Mouse (Mus musculus): ENCODE results near the gene Lzts3. TPM values are rescaled to one million over a fixed set of nuclear protein-coding genes. Genes with fewer than 3 reads are reported as not detected.

Gene Lzts3
- polyA plus RNA-seq, 1 experiment from 2014 or later, result 0.79 TPM

GRCm38 (mm10) chr2:130588373-130588772 lies 54.2 kb downstream of the Lzts3 start:
- Histone ChIP-seq H3K4me1 (ENCODE audit: control insufficient read depth, insufficient read depth, low read length) (no peaks in the 10 kb centered on the region), H3K36me3 (replicated peaks; ENCODE audit: control insufficient read depth, insufficient read depth, low read depth, low read length) (no peaks in the 10 kb centered on the region; the same call in 1 of the 2 replicates), H3K27ac (replicated peaks; ENCODE audit: low read depth, low read length) (no peak overlapping the region), H3K27me3 (ENCODE audit: control insufficient read depth, insufficient read depth, low read length) (no peaks in the 10 kb centered on the region), H3K9me3 (replicated peaks; ENCODE audit: control insufficient read depth, low read length) (no peaks in the 10 kb centered on the region), H3K4me2 (ENCODE audit: low read depth, low read length) (no peak overlapping the region), H3K9ac (replicated peaks; ENCODE audit: low read length) (no peak overlapping the region), H3K4me3 (ENCODE audit: low read depth, low read length) (no peak overlapping the region)
- ATAC-seq (replicated peaks; ENCODE audit: insufficient number of reproducible peaks, low FRiP score, low TSS enrichment, low read depth), result no peak
- DNase-seq (ENCODE audit: low spot score), result no peak
- WGBS, result 77% methylated on average over 2 of the region's 2 CpGs

GRCm38 (mm10) chr2:130586016-130586415 lies 56.6 kb downstream of the Lzts3 start:
- ATAC-seq (replicated peaks; ENCODE audit: insufficient number of reproducible peaks, low FRiP score, low TSS enrichment, low read depth), result no peak
- Histone ChIP-seq H3K9me3 (replicated peaks; ENCODE audit: control insufficient read depth, low read length) (no peaks in the 10 kb centered on the region), H3K4me1 (ENCODE audit: control insufficient read depth, insufficient read depth, low read length) (no peaks in the 10 kb centered on the region), H3K27ac (replicated peaks; ENCODE audit: low read depth, low read length) (no peak overlapping the region), H3K4me2 (ENCODE audit: low read depth, low read length) (no peak overlapping the region), H3K9ac (replicated peaks; ENCODE audit: low read length) (no peak overlapping the region), H3K27me3 (ENCODE audit: control insufficient read depth, insufficient read depth, low read length) (peaks cover 20% of the 10 kb centered on the region), H3K4me3 (ENCODE audit: low read depth, low read length) (no peak overlapping the region), H3K36me3 (replicated peaks; ENCODE audit: control insufficient read depth, insufficient read depth, low read depth, low read length) (no peaks in the 10 kb centered on the region; the same call in 1 of the 2 replicates)
- 84% methylated on average over 6 of the region's 6 CpGs for WGBS
- no peak for DNase-seq (ENCODE audit: low spot score)

DNA sequence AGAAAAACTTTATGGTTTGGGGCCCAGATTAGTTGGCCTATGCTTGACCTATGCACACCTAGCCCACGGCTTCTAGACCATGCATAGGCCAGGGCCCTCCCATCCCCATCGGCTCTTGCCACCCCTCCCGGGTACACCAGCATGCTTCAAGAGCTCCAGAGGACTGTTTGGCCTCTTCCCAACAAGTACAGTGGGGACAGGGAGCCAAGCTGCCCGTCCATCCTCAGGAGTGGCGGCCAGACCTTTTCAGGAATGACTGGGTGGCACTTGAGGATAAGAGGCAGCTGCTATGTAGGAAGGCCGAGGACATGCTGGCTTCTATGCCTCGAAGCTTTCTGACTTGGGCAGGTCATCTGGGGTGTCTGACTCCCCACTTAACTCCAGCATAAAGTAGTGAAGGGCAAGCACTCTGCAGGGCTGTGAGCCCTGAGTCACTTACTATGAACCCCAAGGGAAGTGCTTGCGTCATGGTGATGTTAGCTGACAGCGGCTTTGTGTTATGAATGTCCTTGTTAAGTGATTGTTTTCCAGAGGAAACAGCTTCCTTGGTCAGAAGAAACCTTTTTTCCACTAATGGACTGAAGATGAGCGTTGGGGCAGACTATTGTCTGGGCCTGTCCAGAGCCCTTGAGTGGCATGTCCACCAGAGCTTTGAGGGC lies 58.6 kb downstream of the Lzts3 start:
- ATAC-seq (replicated peaks; ENCODE audit: insufficient number of reproducible peaks, low FRiP score, low TSS enrichment, low read depth) (no peak), DNase-seq (ENCODE audit: low spot score) (no peak)
- H3K9me3 ChIP-seq (replicated peaks; ENCODE audit: control insufficient read depth, low read length), result no peaks in the 10 kb centered on the region
- H3K4me3 ChIP-seq (ENCODE audit: low read depth, low read length), result no peak overlapping the region
- no peak overlapping the region for H3K4me2 ChIP-seq (ENCODE audit: low read depth, low read length)
- WGBS, result 84% methylated on average over 10 of the region's 10 CpGs
- peaks cover 39% of the 10 kb centered on the region for H3K27me3 ChIP-seq (ENCODE audit: control insufficient read depth, insufficient read depth, low read length)
- H3K4me1 ChIP-seq (ENCODE audit: control insufficient read depth, insufficient read depth, low read length), result peaks cover 6% of the 10 kb centered on the region; the same call in 1 of the 2 replicates
- no peak overlapping the region for H3K9ac ChIP-seq (replicated peaks; ENCODE audit: low read length)
- H3K36me3 ChIP-seq (replicated peaks; ENCODE audit: control insufficient read depth, insufficient read depth, low read depth, low read length), result no peaks in the 10 kb centered on the region
- H3K27ac ChIP-seq (replicated peaks; ENCODE audit: low read depth, low read length), result no peak overlapping the region

Other genes starting within 250 kb of the Lzts3 start
- 53.0 and 54.3 TPM in 2 replicates for gene Cpxm1, start 245.2 kb downstream of the Lzts3 start, polyA plus RNA-seq (2014; fragmentation: Nextera tagmentation; extraction: Ambion mirVana)
- gene Gm28372, start 237.6 kb downstream of the Lzts3 start, polyA plus RNA-seq (2014; fragmentation: Nextera tagmentation; extraction: Ambion mirVana), result not detected in 2 replicates
- not detected in 2 replicates for gene 1700020A23Rik, start 237.5 kb downstream of the Lzts3 start, polyA plus RNA-seq (2014; fragmentation: Nextera tagmentation; extraction: Ambion mirVana)
- gene Tmem239, start 236.3 kb downstream of the Lzts3 start, polyA plus RNA-seq (2014; fragmentation: Nextera tagmentation; extraction: Ambion mirVana), result not detected in 2 replicates
- gene Vps16, start 218.5 kb downstream of the Lzts3 start, polyA plus RNA-seq (2014; fragmentation: Nextera tagmentation; extraction: Ambion mirVana), result 81.9 and 84.8 TPM in 2 replicates
- 10.0 and 10.3 TPM in 2 replicates for gene Pced1a, start 218.1 kb downstream of the Lzts3 start, polyA plus RNA-seq (2014; fragmentation: Nextera tagmentation; extraction: Ambion mirVana)
- 96.8 and 105 TPM in 2 replicates for gene Ptpra, start 192.5 kb downstream of the Lzts3 start, polyA plus RNA-seq (2014; fragmentation: Nextera tagmentation; extraction: Ambion mirVana)
- 77.4 and 83.0 TPM in 2 replicates for gene Mrps26, start 79.1 kb downstream of the Lzts3 start, polyA plus RNA-seq (2014; fragmentation: Nextera tagmentation; extraction: Ambion mirVana)
- not detected in 2 replicates for gene Oxt, start 66.6 kb downstream of the Lzts3 start, polyA plus RNA-seq (2014; fragmentation: Nextera tagmentation; extraction: Ambion mirVana)
- gene Avp, start 60.2 kb downstream of the Lzts3 start, polyA plus RNA-seq (2014; fragmentation: Nextera tagmentation; extraction: Ambion mirVana), result not detected in 2 replicates
- 23.8 and 24.7 TPM in 2 replicates for gene Fastkd5, start 12.8 kb downstream of the Lzts3 start, polyA plus RNA-seq (2014; fragmentation: Nextera tagmentation; extraction: Ambion mirVana)
- gene Ubox5, start 12.8 kb downstream of the Lzts3 start, polyA plus RNA-seq (2014; fragmentation: Nextera tagmentation; extraction: Ambion mirVana), result 19.8 and 19.9 TPM in 2 replicates
- gene Ddrgk1, start 21.9 kb upstream of the Lzts3 start, polyA plus RNA-seq (2014; fragmentation: Nextera tagmentation; extraction: Ambion mirVana), result 45.0 and 45.1 TPM in 2 replicates
- 131 and 136 TPM in 2 replicates for gene Itpa, start 24.8 kb upstream of the Lzts3 start, polyA plus RNA-seq (2014; fragmentation: Nextera tagmentation; extraction: Ambion mirVana)
- 0.70 TPM in 2 replicates for gene Slc4a11, start 54.7 kb upstream of the Lzts3 start, polyA plus RNA-seq (2014; fragmentation: Nextera tagmentation; extraction: Ambion mirVana)